Mouse (Mus musculus): ENCODE results near the gene Lhfp. TPM values are rescaled to one million over a fixed set of nuclear protein-coding genes. Genes with fewer than 3 reads are reported as not detected.

The Lhfp gene
- polyA plus RNA-seq, 1 experiment = 48.2 TPM

DNA sequence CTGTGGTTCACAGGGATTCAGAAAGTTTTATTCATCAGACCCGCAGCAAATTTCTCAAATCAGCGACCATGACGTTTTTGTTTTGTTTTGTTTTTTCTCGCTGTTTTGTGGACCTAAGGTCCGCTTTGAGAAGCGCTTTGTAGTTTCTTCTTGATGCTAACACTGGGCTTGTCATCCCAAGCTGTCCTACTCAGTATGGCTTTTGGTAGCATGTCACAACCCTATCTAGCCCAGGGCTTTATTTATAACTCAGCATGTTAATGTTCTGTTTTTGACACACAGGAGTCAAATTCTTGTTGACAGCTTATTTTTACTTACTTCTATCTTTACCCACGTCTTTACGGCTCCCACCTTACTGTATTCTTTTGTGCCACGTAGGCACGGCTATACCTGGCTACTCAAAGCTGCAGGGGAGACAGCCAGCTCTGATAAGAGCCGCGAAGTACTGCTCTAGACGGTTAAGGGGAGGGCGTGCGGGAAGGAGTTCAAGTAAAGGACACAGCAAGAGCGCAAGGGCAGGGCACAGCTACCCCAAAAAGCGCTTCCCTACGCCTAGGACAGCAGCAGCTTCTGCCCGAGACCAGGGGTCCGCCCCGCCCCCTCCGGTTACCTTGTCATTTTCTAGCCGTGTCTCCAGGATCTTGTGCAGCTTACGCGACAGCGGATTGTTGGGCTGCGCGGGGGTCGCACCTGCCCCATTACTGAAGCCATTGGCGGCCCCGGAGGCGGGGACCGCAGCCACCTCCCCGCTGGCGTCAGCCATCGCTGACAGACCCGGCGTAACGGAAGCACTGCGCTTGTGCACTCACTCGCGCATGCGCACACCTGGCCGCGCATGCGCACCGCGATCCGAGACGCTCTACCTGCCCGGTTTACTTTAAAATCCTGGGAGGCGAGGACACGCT, 24.6 kb upstream of the Lhfp start, which contains the start of gene Cog6:
Gene Cog6 (minus strand): TSS at position 802 of the 905 bp plus-strand sequence.
- DNase-seq (ENCODE audit: low read depth) = peak; percentile 96
- peak; percentile 96 for TF ChIP-seq POLR2A (IDR thresholded peaks at IDR 0.05; ENCODE audit: borderline replicate concordance, extremely low read depth, insufficient read depth, insufficient read length, poor library complexity, severe bottlenecking)
- TF ChIP-seq CTCF (IDR thresholded peaks at IDR 0.05; ENCODE audit: borderline replicate concordance, extremely low read depth, insufficient read depth, insufficient read length) = no peak

DNA sequence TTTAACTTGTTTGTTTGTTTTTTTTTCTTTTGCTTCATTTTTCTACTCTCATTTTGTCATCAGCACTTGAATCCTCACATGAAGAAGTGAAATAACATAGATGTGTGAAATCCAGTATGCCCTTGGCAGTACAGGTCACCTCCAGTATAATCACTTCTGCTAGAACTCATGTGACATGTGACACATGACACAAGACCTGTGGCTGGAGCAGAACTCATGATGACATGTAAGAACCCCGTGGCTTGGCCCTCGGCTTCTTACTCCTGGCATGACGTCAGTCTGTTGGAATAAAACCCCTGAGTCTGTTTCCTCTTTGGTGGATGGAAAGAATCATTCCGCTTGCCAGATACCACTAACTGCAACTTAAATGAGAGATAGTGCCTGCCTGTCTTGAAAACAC, 14.0 kb upstream of the Lhfp start:
- TF ChIP-seq POLR2A (IDR thresholded peaks at IDR 0.05; ENCODE audit: borderline replicate concordance, extremely low read depth, insufficient read depth, insufficient read length, poor library complexity, severe bottlenecking) (no peak), CTCF (IDR thresholded peaks at IDR 0.05; ENCODE audit: borderline replicate concordance, extremely low read depth, insufficient read depth, insufficient read length) (no peak)
- DNase-seq (ENCODE audit: low read depth) = no peak

DNA sequence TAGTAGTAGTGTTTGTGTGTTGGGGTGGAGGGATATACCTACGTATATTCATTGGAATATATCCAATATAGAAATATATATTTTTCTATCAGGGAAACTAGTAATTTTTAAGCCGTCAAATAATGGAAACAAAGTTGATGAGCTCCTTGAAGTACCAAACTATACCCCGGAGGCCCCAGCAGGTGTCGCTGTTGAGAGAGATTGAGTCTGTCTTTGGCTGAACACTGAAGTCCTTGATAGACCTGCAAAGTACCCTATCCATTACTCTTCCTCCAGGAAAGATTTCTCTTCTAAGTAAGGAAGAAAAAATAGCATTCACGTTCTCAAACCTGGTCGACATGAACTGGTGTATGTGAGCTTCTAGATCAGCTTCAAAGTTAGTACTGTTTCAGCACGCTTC, 12.3 kb upstream of the Lhfp start:
- TF ChIP-seq POLR2A (IDR thresholded peaks at IDR 0.05; ENCODE audit: borderline replicate concordance, extremely low read depth, insufficient read depth, insufficient read length, poor library complexity, severe bottlenecking) (no peak), CTCF (IDR thresholded peaks at IDR 0.05; ENCODE audit: borderline replicate concordance, extremely low read depth, insufficient read depth, insufficient read length) (peak; percentile 76; the same call in 1 of the 2 replicates)
- DNase-seq (ENCODE audit: low read depth) = peak; percentile 92

DNA sequence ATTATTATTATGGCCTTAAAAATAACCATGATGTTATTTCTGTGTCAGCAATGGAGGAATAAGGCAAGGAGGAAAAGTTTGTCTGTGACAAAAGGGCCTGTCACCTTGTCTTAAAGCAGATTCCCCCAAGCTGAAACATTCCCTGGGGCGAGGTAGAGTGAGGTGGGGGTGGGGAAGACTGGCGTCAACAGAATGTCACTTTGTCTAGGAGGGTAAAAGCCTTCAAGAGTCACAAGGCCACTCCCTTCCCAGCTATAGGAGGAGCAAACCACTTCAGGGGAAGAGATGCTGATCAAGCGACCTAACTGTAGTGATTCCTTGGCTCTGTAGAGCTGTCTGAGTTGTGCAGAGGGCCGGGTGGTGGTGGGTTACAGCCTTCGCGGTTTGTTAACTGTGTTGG, 9.7 kb upstream of the Lhfp start:
- no peak for DNase-seq (ENCODE audit: low read depth)
- TF ChIP-seq CTCF (IDR thresholded peaks at IDR 0.05; ENCODE audit: borderline replicate concordance, extremely low read depth, insufficient read depth, insufficient read length) = no peak
- no peak for TF ChIP-seq POLR2A (IDR thresholded peaks at IDR 0.05; ENCODE audit: borderline replicate concordance, extremely low read depth, insufficient read depth, insufficient read length, poor library complexity, severe bottlenecking)

DNA sequence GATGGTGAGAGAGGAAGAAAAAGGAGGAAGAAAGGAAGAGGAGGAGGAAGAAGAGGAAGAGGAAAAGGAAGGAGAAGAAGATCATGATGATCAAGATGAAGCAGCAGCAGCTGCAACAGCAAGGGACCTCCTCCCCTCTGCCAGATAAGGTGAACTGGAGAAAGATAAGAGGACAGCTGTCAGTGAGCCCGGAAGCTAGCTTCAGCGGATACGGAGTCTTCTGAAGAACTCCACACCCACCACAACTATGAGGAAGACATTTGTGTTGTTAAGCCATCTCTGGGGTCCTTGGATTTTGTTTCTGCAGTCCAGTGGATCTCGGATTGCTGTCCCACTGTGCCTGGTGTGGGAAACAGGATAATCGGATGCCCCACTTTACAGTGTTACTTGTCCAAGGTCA, 8.9 kb upstream of the Lhfp start:
- no peak for DNase-seq (ENCODE audit: low read depth)
- no peak for TF ChIP-seq CTCF (IDR thresholded peaks at IDR 0.05; ENCODE audit: borderline replicate concordance, extremely low read depth, insufficient read depth, insufficient read length)
- TF ChIP-seq POLR2A (IDR thresholded peaks at IDR 0.05; ENCODE audit: borderline replicate concordance, extremely low read depth, insufficient read depth, insufficient read length, poor library complexity, severe bottlenecking) = no peak

DNA sequence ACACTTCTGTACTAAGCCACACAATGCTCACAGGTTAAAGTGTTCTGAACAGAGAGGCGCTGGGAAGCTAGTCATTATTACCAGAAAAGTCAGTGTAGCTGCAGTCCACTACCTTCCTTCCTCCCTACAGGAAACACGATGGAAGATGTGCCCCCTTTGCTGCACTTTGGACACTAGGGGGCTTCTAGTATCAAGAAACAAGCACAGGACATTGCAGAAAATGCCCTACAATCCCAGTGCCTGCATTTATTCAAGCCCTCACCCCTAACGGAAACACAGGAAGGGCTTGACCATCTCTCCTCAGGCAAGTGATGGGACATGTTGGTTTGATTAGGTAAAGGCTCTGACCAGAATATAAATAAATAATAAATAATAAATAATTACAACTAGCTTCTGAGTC, 7.9 kb upstream of the Lhfp start:
- peak; percentile 78 for DNase-seq (ENCODE audit: low read depth)
- TF ChIP-seq CTCF (IDR thresholded peaks at IDR 0.05; ENCODE audit: borderline replicate concordance, extremely low read depth, insufficient read depth, insufficient read length) (peak; percentile 69; the same call in 1 of the 2 replicates), POLR2A (IDR thresholded peaks at IDR 0.05; ENCODE audit: borderline replicate concordance, extremely low read depth, insufficient read depth, insufficient read length, poor library complexity, severe bottlenecking) (no peak)

DNA sequence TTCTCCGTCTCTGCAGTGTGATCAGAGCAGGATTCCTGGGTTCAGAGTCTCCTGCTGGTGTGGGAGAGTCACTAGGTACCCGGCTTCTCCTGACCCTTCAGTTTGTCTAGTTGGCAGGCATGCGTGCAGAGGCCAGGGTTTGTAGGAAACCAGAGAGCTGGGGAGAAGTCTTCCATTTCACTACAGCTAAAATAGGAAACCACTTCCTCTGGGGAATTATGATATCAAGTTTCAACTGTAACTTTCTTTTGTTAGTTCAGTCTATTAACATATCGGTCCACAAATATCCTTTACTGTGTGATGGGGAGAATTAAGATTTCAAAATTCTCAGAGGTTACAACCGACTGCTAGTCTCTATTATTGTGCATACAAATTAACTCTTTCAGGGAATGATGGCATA, 5.3 kb upstream of the Lhfp start:
- DNase-seq (ENCODE audit: low read depth) = no peak
- TF ChIP-seq CTCF (IDR thresholded peaks at IDR 0.05; ENCODE audit: borderline replicate concordance, extremely low read depth, insufficient read depth, insufficient read length) = no peak
- TF ChIP-seq POLR2A (IDR thresholded peaks at IDR 0.05; ENCODE audit: borderline replicate concordance, extremely low read depth, insufficient read depth, insufficient read length, poor library complexity, severe bottlenecking) = no peak

DNA sequence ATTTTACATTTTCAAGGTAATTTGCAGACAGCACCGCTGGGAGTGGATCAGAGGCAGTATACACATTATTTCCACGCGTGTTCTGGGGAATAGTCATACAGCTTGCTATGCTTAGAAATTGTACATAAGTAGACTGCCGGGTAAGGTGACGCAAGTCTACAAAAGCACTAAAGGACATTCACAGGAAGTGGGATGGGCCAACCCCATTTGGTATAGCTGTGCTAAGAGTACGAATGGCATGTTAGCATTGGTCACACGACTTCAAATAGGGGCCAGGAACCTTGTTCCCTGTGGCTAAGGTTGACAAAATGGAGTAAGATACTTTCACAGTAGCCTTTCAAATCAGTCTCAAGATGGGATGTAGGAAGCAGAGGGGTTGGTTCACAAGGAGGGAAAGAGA, 4.4 kb upstream of the Lhfp start:
- TF ChIP-seq CTCF (IDR thresholded peaks at IDR 0.05; ENCODE audit: borderline replicate concordance, extremely low read depth, insufficient read depth, insufficient read length) (no peak), POLR2A (IDR thresholded peaks at IDR 0.05; ENCODE audit: borderline replicate concordance, extremely low read depth, insufficient read depth, insufficient read length, poor library complexity, severe bottlenecking) (no peak)
- no peak for DNase-seq (ENCODE audit: low read depth)

DNA sequence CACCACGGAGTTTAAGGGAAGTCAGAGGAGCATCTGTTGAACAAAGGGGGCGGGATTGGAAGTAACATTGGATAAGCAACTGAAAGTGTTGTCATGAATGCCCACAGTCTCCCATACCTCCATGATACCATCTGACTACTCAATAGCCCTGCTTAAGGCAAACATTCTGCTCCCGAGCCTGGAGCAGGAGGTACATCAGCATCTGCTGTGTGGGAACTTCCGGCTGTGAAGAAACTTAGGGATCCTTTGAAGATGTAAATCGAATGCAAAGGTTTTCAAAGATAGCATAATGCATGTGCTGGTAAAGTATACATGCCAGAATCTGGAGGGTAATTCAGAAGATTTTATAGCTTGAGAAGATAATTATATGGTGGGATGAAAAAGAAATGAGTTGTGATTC, 2.4 kb upstream of the Lhfp start:
- no peak for DNase-seq (ENCODE audit: low read depth)
- TF ChIP-seq POLR2A (IDR thresholded peaks at IDR 0.05; ENCODE audit: borderline replicate concordance, extremely low read depth, insufficient read depth, insufficient read length, poor library complexity, severe bottlenecking) (no peak), CTCF (IDR thresholded peaks at IDR 0.05; ENCODE audit: borderline replicate concordance, extremely low read depth, insufficient read depth, insufficient read length) (no peak)

DNA sequence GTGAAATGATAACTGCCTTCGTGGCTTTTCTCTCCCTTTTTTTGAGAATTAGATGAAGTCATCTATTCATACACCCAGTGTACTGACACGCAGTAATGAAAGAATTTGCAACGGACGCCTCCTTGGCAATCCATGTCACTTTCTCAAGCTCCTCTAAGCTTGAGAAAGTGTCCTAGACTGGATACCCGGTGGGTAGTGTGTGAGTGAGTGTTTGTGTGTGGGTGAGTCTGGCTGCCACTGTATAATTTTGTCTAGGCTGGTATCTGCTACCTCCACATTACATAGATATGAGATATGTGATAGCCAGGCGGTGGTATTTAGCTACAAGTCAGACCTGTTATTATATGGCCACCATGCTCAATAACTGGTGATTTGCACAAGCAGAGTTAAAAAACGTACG, 1.6 kb upstream of the Lhfp start:
- no peak for TF ChIP-seq CTCF (IDR thresholded peaks at IDR 0.05; ENCODE audit: borderline replicate concordance, extremely low read depth, insufficient read depth, insufficient read length)
- TF ChIP-seq POLR2A (IDR thresholded peaks at IDR 0.05; ENCODE audit: borderline replicate concordance, extremely low read depth, insufficient read depth, insufficient read length, poor library complexity, severe bottlenecking) = no peak
- DNase-seq (ENCODE audit: low read depth) = no peak

DNA sequence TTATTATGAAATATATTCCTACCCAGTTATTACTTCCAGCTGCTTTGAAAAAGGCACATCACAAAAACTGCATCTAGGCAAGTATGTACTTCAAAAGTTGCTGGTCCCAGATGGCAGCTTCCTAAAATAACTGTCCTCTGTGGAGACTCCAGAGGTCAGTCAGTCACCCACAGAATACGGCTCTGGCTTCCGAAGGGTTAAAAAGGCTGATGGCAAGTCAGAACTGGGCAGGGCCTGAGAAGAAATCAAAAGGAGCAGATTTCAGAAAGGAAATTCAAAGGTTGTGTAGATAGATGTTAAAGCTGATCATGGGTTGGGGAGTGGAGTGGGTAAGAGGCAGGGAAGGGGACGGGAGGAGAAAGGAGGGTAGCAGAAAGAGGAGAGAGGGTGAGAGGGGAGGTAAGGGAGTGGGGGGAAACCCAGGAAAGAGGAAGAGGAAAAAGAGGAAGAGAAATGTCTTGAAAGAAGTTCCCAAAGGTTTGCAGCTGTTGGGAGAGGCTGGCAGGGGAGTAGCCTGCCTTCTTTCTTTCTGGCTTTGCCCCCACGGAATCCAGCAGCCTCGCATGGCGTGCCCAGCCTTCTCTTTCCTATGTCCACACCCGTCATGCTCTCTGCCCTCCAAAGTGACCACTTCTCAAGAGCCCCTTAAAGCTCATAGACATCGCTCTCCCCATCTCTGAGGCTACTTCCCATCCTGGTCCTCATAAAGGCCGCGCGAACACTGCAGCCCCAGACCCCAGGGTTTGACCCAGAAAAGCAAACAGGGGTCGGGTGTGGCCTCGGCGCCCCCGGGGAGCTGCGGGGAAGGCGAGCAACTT, 526 bp upstream of the Lhfp start:
- DNase-seq (ENCODE audit: low read depth) = no peak
- TF ChIP-seq CTCF (IDR thresholded peaks at IDR 0.05; ENCODE audit: borderline replicate concordance, extremely low read depth, insufficient read depth, insufficient read length) (no peak), POLR2A (IDR thresholded peaks at IDR 0.05; ENCODE audit: borderline replicate concordance, extremely low read depth, insufficient read depth, insufficient read length, poor library complexity, severe bottlenecking) (no peak)

Measured in brain, embryonic 14.5 days (tissue).